Mouse (Mus musculus) cortical plate, adult 2 months (tissue): Measurements from ENCODE around the gene Mlxip. TPM values are rescaled to one million over a fixed set of nuclear protein-coding genes. Genes with fewer than 3 reads are reported as not detected.

Experiments
- H3K27ac ChIP-seq: fragments of 200-500 bp; 2 replicates; pipeline ENCODE4 v1.5.1; 2012; ENCODE audit warnings: low read length, control low read depth, inconsistent platforms; ENCODE audit not compliant: insufficient read depth
- H3K4me1 ChIP-seq: fragments of 200-500 bp; 2 replicates; pipeline ENCODE4 v1.6.1; 2011; ENCODE audit warnings: low read length; ENCODE audit not compliant: control insufficient read depth, insufficient read depth
- H3K4me3 ChIP-seq: fragments of 200-500 bp; 2 replicates; pipeline ENCODE4 v1.5.1; 2011; ENCODE audit warnings: mild to moderate bottlenecking, low read length, control low read depth; ENCODE audit not compliant: insufficient read depth
- CTCF ChIP-seq: fragments of 200-500 bp; IDR thresholded peaks from 2 replicates; pipeline ENCODE4 v1.5.1; 2011; ENCODE audit warnings: mild to moderate bottlenecking, control low read depth, low read length; ENCODE audit not compliant: insufficient read depth; ENCODE audit errors: extremely low read depth
- POLR2A ChIP-seq: fragments of 200-500 bp; IDR thresholded peaks from 2 replicates; pipeline ENCODE4 v1.6.1; 2011; ENCODE audit warnings: mild to moderate bottlenecking, low read length, control low read depth; ENCODE audit not compliant: insufficient read depth; ENCODE audit errors: extremely low read depth
- polyA plus RNA-seq: library from polyadenylated mRNA; depleted of rRNA; stranded (reverse); fragments of >200 nt; gene quantifications from 2 replicates; pipeline ENCODE4 v1.2.3, GENCODE M21; 2012

Gene Mlxip
- polyA plus RNA-seq, 1 experiment: 17.5 TPM

GRCm38 (mm10) chr5:123440664-123441063, 46.1 kb downstream of the Mlxip start:
- TF ChIP-seq POLR2A (no peak), CTCF (peak; percentile 28; the same call in 1 of the 2 replicates)
- H3K27ac ChIP-seq: no peak overlapping the region
- H3K4me3 ChIP-seq: no peak overlapping the region
- peaks cover 4% of the 10 kb centered on the region; the same call in 1 of the 2 replicates for H3K4me1 ChIP-seq

GRCm38 (mm10) chr5:123442283-123442682, 47.7 kb downstream of the Mlxip start:
- no peak overlapping the region for H3K27ac ChIP-seq
- TF ChIP-seq CTCF (no peak), POLR2A (no peak)
- no peak overlapping the region for H3K4me3 ChIP-seq
- H3K4me1 ChIP-seq: peaks cover 2% of the 10 kb centered on the region; the same call in 1 of the 2 replicates

- no peak overlapping the region for H3K4me3 ChIP-seq
- TF ChIP-seq POLR2A (no peak), CTCF (peak; percentile 95)
- H3K27ac ChIP-seq: no peak overlapping the region
- no peaks in the 10 kb centered on the region for H3K4me1 ChIP-seq
Observed at GRCm38 (mm10) chr5:123444069-123444468, 49.5 kb downstream of the Mlxip start.

GRCm38 (mm10) chr5:123444849-123445334, 50.3 kb downstream of the Mlxip start:
- no peak overlapping the region for H3K27ac ChIP-seq
- H3K4me1 ChIP-seq: no peaks in the 10 kb centered on the region
- H3K4me3 ChIP-seq: no peak overlapping the region
- TF ChIP-seq CTCF (no peak), POLR2A (no peak)

- H3K4me3 ChIP-seq: no peak overlapping the region
- no peak overlapping the region for H3K27ac ChIP-seq
- TF ChIP-seq CTCF (no peak), POLR2A (no peak)
- H3K4me1 ChIP-seq: no peaks in the 10 kb centered on the region
Observed at GRCm38 (mm10) chr5:123451886-123452285, 57.3 kb downstream of the Mlxip start.

GRCm38 (mm10) chr5:123461420-123461819, 66.8 kb downstream of the Mlxip start:
- no peak for TF ChIP-seq CTCF
- no peak for TF ChIP-seq POLR2A
- Histone ChIP-seq H3K4me1 (no peaks in the 10 kb centered on the region), H3K27ac (no peak overlapping the region), H3K4me3 (no peak overlapping the region)

GRCm38 (mm10) chr5:123464638-123465037, 70.0 kb downstream of the Mlxip start:
- no peak overlapping the region for H3K27ac ChIP-seq
- TF ChIP-seq POLR2A (no peak), CTCF (no peak)
- H3K4me1 ChIP-seq: no peaks in the 10 kb centered on the region

GRCm38 (mm10) chr5:123470784-123471400, 76.3 kb downstream of the Mlxip start:
- TF ChIP-seq CTCF (no peak), POLR2A (no peak)
- no peak overlapping the region for H3K27ac ChIP-seq
- H3K4me3 ChIP-seq: no peak overlapping the region
- no peaks in the 10 kb centered on the region for H3K4me1 ChIP-seq

More at GRCm38 (mm10) chr5:123464638-123465037, 70.0 kb downstream of the Mlxip start:
- no peak overlapping the region for H3K4me3 ChIP-seq

- H3K4me3 ChIP-seq: no peak overlapping the region
- TF ChIP-seq CTCF (no peak), POLR2A (no peak)
- no peak overlapping the region for H3K27ac ChIP-seq
- no peaks in the 10 kb centered on the region for H3K4me1 ChIP-seq
Observed at GRCm38 (mm10) chr5:123473817-123474216, 79.2 kb downstream of the Mlxip start.

- Histone ChIP-seq H3K4me1 (no peaks in the 10 kb centered on the region; the same call in 1 of the 2 replicates), H3K27ac (no peak overlapping the region), H3K4me3 (no peak overlapping the region)
- no peak for TF ChIP-seq POLR2A
- no peak for TF ChIP-seq CTCF
Observed at GRCm38 (mm10) chr5:123487659-123488395, 93.2 kb downstream of the Mlxip start.

GRCm38 (mm10) chr5:123489112-123489785, 94.7 kb downstream of the Mlxip start, which contains the start of the genes Lrrc43 and Il31:
Gene Lrrc43, plus strand, starts transcription at chr5:123489305.
Gene Il31, minus strand, starts transcription at chr5:123489489.
- Histone ChIP-seq H3K4me1 (no peaks in the 10 kb centered on the region; the same call in 1 of the 2 replicates), H3K4me3 (no peak within 1 kb of the TSS), H3K27ac (no peak within 1 kb of the TSS)
- no peak for TF ChIP-seq CTCF
- TF ChIP-seq POLR2A: no peak
